Mouse (Mus musculus) E14TG2a.4 (cell line): ENCODE measurements at regions not wholly inside any gene's neighbourhood (a gene's known extent, or its start where the extent isn't known, plus 50 kb on each side); places are given as distances from the start of the nearest gene placed in this dataset.

Experiments used
- CTCF ChIP-seq: conservative IDR thresholded peaks from 2 replicates; pipeline ENCODE4 v1.5.1; 2014; ENCODE audit warnings: low read length
- NANOG ChIP-seq: IDR thresholded peaks from 2 replicates; pipeline ENCODE4 v1.6.1; 2014; ENCODE audit warnings: borderline replicate concordance, low read length, mixed read lengths
- POU5F1 ChIP-seq: IDR thresholded peaks from 2 replicates; pipeline ENCODE4 v1.6.1; 2014; ENCODE audit warnings: low read length, borderline replicate concordance

DNA sequence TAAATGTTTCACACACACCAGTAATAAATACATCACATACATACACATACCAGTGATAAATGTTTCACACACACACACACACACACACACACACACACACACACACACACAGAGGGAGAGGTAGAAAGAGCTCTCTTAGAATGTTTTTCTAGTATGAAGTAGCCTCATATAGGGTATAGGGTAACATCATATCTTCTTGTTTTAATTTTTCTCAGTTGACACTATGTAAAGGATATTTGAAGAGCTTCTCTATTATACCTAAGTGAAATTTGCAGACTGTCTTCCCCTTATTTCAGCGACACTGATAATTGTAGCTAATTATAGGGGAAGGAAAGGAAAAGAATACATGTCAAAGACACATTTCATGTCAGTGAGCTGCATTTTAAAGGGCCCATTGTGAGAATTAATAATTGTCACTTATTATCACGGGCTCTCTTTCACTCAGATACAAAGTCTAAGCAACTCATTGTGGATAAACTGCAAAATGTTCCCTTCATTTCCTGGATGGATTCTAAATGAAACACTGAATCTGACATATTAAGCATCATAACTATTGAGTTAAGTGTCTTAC is 1234.8 kb upstream of the Lrrtm3 start:
- TF ChIP-seq NANOG (no peak), CTCF (no peak), POU5F1 (no peak)
